Mouse (Mus musculus): ENCODE results near the gene Usp22. TPM values are rescaled to one million over a fixed set of nuclear protein-coding genes. Genes with fewer than 3 reads are reported as not detected.
"Not testable (repeated sequence)": the region's sequence is repeated elsewhere in the genome, so short reads cannot be mapped to it uniquely, and the experiment has no call there.

Gene Usp22
- polyA plus RNA-seq, 1 experiment from 2014 or later = 255 TPM

DNA sequence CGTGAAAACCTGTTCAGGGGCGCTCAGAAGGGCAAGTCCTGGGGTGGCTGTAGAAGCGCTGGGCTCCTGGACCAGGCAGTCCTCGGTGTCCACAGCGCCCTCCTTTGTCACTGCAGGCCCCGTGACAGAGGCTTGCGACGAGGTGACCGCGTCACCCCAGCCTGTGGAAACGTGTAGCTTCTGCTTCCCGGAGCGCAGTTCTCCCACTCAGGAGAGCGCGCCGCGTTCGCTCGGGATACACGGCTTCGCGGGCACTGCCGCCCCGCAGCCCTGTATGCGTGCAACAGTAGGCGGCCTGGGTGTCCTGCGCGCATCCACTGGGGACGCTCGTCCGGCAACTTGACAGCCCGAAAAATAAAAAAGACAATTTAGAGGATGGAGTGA lies 27.6 kb downstream of the Usp22 start:
- peaks cover 11% of the 10 kb centered on the region for H3K36me3 ChIP-seq
- peak overlapping the region; percentile 57 for H3K4me3 ChIP-seq
- peak overlapping the region; percentile 66; the same call in 1 of the 2 replicates for H3K27ac ChIP-seq
- DNase-seq (ENCODE audit: low spot score) = peak; percentile 54
- WGBS = 5% methylated on average over 32 of the region's 32 CpGs
- H3K27me3 ChIP-seq (ENCODE audit: insufficient read depth, poor library complexity, severe bottlenecking) = peaks cover 26% of the 10 kb centered on the region
- H3K9me3 ChIP-seq = no peaks in the 10 kb centered on the region
- H3K4me1 ChIP-seq (replicated peaks) = peaks cover 14% of the 10 kb centered on the region

DNA sequence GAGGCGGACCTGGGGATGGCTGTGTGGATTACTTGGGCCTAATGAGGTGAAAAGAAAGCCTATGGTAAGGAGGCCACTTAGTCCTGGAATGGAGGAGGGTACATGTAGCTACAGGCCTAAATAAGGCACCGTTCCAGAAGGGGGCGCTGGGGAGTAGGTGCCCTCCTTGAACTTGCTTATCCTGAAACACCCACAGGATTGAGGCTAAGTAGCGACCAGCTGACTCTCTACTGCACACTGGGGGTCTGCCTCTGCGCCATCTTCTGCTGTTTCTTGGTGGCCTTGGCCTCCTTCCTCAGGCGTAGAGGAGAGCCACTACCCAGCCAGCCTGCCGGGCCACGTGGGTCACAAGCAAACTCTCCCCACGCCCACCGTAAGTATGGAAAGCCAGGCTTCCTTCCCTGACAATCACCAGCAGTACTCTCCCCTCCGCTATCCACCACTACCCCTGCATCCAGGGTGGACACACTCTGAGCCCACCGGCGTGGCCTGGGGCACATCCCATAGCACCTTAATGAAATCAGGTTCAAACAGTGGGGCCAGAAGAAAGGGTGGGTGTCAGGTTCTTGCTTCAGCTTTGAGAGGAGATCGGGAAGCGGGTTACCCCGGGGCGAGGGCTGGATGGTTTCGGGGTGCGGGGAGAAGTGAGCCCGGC lies 28.1 kb downstream of the Usp22 start:
- Histone ChIP-seq H3K4me1 (replicated peaks) (peaks cover 14% of the 10 kb centered on the region), H3K36me3 (peaks cover 6% of the 10 kb centered on the region), H3K9me3 (no peaks in the 10 kb centered on the region), H3K27me3 (ENCODE audit: insufficient read depth, poor library complexity, severe bottlenecking) (peaks cover 26% of the 10 kb centered on the region), H3K27ac (peak overlapping the region; percentile 66; the same call in 1 of the 2 replicates), H3K4me3 (peak overlapping the region; percentile 57)
- peak; percentile 61 for DNase-seq (ENCODE audit: low spot score)
- WGBS = 12% methylated on average over 20 of the region's 20 CpGs

DNA sequence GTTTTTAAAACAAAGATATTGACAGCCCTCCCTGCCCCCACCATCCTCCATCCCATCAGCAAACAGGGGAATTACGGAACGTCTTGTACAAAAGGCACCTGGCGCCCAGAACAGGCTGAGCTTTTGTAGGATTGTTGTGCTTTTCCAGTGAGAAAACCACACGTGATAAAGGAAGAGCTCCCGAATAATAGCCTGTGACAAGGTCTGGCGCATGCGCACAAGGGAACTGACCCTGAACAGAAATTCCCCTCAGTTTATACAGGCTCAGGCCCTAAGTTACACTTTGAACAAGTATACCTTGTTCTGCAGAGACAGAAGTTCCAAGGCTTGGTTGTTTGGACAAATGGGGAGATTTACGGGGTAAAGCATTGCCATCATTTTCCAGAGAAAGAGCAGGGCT lies 29.3 kb downstream of the Usp22 start:
- Histone ChIP-seq H3K4me1 (replicated peaks) (peaks cover 14% of the 10 kb centered on the region), H3K27ac (no peak overlapping the region), H3K4me3 (no peak overlapping the region), H3K9me3 (no peaks in the 10 kb centered on the region), H3K27me3 (ENCODE audit: insufficient read depth, poor library complexity, severe bottlenecking) (peaks cover 26% of the 10 kb centered on the region), H3K36me3 (no peaks in the 10 kb centered on the region)
- WGBS = 70% methylated on average over 8 of the region's 8 CpGs
- DNase-seq (ENCODE audit: low spot score) = no peak

DNA sequence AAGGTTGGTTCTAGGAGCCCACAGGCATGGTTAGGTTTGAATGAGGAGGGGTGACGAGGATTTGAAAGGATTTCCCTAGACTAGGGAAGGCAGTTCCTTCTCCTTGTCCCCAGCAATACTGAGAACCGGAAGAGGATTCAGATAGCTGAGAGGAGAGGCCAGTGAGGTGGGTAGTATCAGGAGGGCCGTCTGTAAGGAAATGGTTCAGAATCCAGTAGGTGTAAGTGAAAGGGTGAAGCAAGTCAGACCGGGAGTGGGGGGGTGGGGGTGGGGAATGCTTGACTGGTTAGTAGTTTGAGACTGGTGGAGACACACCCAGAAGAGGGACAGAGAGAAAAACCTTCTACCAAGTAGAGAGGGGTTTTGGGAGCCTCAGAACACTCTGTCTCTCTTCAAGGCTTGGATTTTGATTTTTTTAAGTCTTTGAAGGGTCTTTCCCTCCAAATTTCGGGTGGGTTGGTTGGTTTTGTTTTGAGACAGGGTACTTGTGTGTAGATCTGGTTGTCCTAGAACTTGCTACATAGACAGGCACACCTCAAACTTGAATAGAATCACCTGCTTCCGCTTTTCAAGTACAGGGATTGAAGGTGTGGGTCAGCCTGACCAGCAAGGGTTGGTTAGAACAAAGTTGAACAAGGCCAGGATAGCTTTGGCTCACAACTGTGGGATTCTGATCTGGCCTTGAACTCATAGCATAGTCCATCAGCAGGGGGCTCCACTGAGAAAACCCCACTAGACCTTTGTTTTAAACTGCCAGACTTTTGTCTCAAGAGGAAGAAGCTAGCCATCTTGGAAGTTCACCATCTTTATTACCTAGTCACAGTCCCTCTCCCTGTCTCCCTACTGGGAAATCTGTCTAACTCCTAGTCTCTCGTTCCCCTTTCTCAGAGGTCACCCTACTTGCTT lies 31.0 kb downstream of the Usp22 start:
- DNase-seq (ENCODE audit: low spot score) = no peak
- no peaks in the 10 kb centered on the region for H3K36me3 ChIP-seq
- H3K4me3 ChIP-seq = no peak overlapping the region
- 79% methylated on average over 7 of the region's 7 CpGs for WGBS
- no peaks in the 10 kb centered on the region for H3K9me3 ChIP-seq
- H3K4me1 ChIP-seq (replicated peaks) = peaks cover 14% of the 10 kb centered on the region
- H3K27me3 ChIP-seq (ENCODE audit: insufficient read depth, poor library complexity, severe bottlenecking) = peaks cover 26% of the 10 kb centered on the region
- H3K27ac ChIP-seq = no peak overlapping the region

DNA sequence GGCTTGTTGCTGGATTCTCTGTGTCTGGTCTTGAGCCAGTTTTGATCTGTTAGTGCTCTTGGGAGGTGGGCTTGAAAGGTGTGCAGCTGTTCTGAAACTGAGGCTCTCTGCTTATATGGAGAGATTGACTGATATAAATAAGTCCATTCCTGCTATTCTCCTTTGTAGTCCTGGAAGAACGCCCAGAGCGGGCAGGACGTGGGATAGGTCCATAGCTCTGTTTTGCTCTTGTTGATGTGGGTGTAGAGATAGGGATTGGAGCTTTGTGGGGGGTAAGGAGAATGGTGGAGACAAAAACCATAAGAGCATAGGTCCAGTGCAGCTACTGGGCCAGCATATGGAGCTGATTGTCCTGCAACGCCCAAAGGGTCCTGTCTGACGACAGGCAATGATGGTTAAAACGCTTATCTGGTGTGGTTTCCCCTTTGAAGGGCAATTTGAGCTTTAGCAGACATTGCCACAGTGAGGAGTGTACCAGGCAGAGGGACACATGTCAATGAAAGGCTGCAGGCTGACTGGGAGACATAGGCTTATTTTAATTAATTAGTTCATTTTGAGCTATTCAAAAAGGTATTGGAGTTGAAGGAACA lies 31.8 kb downstream of the Usp22 start:
- DNase-seq (ENCODE audit: low spot score) = no peak
- H3K9me3 ChIP-seq = no peaks in the 10 kb centered on the region
- H3K27ac ChIP-seq = no peak overlapping the region
- 81% methylated on average over 6 of the region's 6 CpGs for WGBS
- no peaks in the 10 kb centered on the region for H3K36me3 ChIP-seq
- H3K27me3 ChIP-seq (ENCODE audit: insufficient read depth, poor library complexity, severe bottlenecking) = peaks cover 22% of the 10 kb centered on the region
- H3K4me3 ChIP-seq = no peak overlapping the region
- H3K4me1 ChIP-seq (replicated peaks) = peaks cover 20% of the 10 kb centered on the region

DNA sequence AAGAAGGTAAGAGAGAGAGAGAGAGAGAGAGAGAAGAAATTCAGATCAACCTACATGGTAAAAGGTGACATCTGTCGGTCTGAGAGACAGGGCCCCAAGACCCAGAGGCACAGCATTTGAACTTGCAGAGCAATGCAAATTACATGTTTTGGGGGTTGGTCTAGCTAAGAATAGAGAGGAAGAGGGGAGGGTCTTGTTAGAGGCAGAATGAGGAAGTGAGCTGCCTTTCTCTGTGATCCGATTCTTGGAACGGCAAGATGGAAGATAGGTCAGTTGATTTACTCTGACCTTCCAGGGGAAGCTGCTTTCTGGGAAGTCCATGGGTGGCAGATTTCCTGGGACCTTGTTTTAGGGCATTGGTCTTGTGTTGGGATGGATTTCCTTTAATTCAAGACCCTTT lies 32.6 kb downstream of the Usp22 start:
- DNase-seq (ENCODE audit: low spot score) = no peak
- Histone ChIP-seq H3K9me3 (no peaks in the 10 kb centered on the region), H3K4me3 (no peak overlapping the region), H3K27me3 (ENCODE audit: insufficient read depth, poor library complexity, severe bottlenecking) (peaks cover 14% of the 10 kb centered on the region; the same call in 1 of the 2 replicates), H3K27ac (no peak overlapping the region), H3K36me3 (no peaks in the 10 kb centered on the region), H3K4me1 (replicated peaks) (peaks cover 15% of the 10 kb centered on the region)
- WGBS = 78% methylated on average over 3 of the region's 3 CpGs

DNA sequence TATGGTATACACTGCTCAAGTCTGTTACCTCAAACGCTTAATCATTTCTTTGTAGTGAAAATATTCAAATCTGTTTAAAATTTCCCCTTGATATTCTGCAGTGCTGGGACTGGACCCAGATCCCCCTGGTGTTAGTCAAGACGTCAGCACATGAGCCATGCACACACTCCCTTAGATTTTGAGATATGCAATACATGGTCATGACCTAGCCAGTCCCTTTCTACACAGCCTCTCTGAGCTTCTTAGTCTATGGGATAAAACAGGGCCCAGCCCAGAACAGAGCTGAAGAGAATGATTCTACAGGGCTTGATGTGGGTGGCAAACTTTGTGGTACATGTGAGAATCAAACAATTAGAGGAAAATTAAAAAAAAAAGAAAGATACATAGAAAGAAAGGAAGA lies 33.2 kb downstream of the Usp22 start:
- DNase-seq (ENCODE audit: low spot score) = no peak
- no peaks in the 10 kb centered on the region for H3K36me3 ChIP-seq
- H3K27ac ChIP-seq = no peak overlapping the region
- no peak overlapping the region for H3K4me3 ChIP-seq
- H3K27me3 ChIP-seq (ENCODE audit: insufficient read depth, poor library complexity, severe bottlenecking) = peaks cover 9% of the 10 kb centered on the region; the same call in 1 of the 2 replicates
- 79% methylated on average over 2 of the region's 2 CpGs for WGBS
- H3K9me3 ChIP-seq = no peaks in the 10 kb centered on the region
- peaks cover 10% of the 10 kb centered on the region for H3K4me1 ChIP-seq (replicated peaks)

DNA sequence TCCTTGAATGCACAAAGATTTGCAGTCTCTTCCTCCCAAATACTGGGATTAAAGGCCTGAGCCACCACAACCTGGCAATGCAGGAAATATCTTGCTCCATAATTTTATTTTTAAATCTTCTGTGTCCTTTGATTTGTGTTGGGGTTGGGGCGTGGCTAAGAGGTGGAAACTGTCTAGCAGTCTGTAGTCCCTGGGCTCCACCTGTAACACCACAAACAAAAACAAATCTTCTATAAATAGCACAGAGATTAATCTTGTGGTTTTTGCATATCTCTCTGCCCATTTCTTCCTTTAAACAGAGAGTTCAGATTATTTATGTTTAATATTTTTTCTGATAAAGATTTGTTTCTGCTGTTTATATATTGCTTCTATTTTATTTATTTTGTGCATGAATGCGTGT lies 41.9 kb downstream of the Usp22 start:
- H3K9me3 ChIP-seq = no peaks in the 10 kb centered on the region
- DNase-seq (ENCODE audit: low spot score) = no peak
- H3K36me3 ChIP-seq = no peaks in the 10 kb centered on the region
- H3K4me1 ChIP-seq (replicated peaks) = no peaks in the 10 kb centered on the region
- H3K27ac ChIP-seq = no peak overlapping the region
- no peaks in the 10 kb centered on the region for H3K27me3 ChIP-seq (ENCODE audit: insufficient read depth, poor library complexity, severe bottlenecking)
- 86% methylated on average over 2 of the region's 2 CpGs for WGBS
- no peak overlapping the region for H3K4me3 ChIP-seq

DNA sequence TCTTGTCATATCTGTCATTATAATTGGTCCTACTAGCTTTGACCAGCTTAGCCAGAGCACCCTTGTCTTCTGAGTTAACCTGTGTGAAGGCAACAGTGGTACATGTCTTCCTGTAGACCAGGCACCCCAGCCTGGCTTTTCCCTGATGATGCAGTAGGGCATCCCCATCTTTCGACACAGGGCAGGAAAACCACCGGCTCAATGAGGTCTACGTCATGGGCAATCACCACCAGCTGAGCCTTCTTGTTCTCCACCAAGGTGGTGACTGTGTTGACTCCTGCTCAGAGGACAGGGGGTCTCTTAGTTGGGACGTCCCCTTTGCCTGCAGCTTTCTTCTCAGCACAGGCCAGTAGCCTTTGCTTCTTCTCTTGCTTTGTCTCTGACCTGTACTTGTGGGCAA lies 44.2 kb downstream of the Usp22 start:
- DNase-seq (ENCODE audit: low spot score); H3K27ac ChIP-seq; H3K9me3 ChIP-seq; H3K4me3 ChIP-seq; H3K27me3 ChIP-seq (ENCODE audit: insufficient read depth, poor library complexity, severe bottlenecking); H3K4me1 ChIP-seq (replicated peaks); H3K36me3 ChIP-seq: not testable (repeated sequence)
- 85% methylated on average over 4 of the region's 4 CpGs for WGBS

DNA sequence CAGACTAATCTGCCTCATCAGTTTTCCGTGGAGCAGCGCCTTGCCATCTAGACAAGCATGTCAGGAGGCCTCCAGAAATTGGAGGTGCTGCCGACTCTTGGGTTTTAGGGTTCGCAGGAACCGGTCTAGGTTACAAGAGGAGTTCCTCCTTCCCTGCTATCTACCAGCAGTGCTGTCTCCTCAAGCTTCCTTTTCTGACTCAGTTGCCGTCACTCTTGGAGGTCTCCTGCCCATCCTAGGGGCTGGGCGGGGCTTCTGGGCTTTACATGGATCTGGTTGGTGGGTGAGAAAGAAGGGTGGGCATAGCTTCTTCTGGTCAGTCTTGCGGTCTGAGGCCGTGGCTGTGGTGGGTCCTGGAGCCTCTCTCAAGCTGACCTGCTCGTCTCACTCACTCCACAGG lies 45.5 kb downstream of the Usp22 start:
- no peak overlapping the region for H3K27ac ChIP-seq
- no peak overlapping the region for H3K4me3 ChIP-seq
- WGBS = 51% methylated on average over 10 of the region's 10 CpGs
- H3K36me3 ChIP-seq = no peaks in the 10 kb centered on the region
- no peak for DNase-seq (ENCODE audit: low spot score)
- no peaks in the 10 kb centered on the region for H3K4me1 ChIP-seq (replicated peaks)
- H3K27me3 ChIP-seq (ENCODE audit: insufficient read depth, poor library complexity, severe bottlenecking) = no peaks in the 10 kb centered on the region
- H3K9me3 ChIP-seq = no peaks in the 10 kb centered on the region

DNA sequence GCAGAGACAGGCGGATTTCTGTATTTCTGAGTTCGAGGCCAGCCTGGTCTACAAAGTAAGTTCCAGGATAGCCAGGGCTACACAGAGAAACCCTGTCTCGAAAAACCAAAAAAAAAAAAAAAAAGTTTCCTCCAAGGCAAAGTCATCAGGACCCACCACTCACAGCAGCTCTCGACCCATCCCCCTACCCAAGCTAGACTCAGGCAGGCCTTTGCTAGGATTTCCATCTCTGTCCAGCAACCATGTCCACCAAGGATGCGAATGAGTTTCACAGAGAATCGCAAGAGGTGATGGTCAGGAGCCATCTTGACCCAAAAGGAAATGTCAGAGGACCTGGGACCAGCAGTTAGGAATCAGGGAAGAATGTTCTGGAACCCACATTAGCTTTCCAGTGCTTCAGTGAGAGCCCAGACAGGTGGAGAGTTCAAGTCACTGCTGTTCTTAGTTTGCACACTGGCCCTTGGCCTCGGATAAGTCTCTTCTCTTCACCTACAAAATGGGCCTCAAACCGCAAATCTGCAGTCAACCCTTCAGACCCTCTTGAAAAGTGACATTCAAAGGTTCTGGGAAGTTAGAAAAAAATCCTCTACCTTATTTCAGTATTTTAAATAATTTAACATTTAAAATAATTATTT lies 47.3 kb downstream of the Usp22 start:
- 85% methylated on average over 8 of the region's 8 CpGs for WGBS
- Histone ChIP-seq H3K27me3 (ENCODE audit: insufficient read depth, poor library complexity, severe bottlenecking) (no peaks in the 10 kb centered on the region), H3K4me1 (replicated peaks) (no peaks in the 10 kb centered on the region), H3K36me3 (no peaks in the 10 kb centered on the region), H3K4me3 (no peak overlapping the region), H3K9me3 (no peaks in the 10 kb centered on the region), H3K27ac (no peak overlapping the region)
- no peak for DNase-seq (ENCODE audit: low spot score)

DNA sequence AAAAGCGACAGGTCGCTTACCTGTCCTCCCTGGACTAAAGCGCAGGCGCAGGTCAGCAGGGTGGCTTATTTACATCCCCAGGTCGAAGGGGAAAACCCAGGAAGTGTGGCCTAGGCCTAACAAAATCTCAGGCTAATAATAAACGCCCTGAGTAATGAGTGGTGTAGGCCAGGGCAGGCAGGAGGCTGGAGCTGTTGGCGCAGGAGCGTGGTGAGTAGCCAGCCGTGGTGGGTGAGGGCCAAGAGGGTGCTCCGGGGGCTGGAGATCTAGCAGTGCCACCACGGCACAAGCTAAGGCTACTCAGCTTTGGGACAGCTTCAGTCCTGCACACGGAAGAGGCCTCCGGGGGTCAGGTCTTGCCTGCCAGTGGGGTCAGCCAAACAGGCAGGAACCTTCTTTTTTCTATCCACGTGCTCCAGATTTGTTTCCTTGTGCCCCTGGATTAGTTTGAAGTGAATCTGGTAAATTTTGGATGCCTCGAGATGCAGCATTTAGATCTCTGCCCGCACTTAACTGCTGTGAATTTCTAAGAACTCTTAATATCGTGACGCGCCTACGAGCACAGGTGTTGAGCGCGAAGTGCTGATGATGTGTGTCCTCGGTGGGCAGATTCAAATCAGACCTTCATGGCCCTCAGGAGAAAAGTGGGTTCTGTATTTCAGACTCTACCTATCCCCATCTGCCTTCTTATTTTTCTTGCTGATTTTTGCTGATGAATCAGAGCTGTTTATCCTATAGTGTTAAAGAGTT lies 48.1 kb downstream of the Usp22 start, which contains the start of gene Tnfrsf13b:
TSS of gene Tnfrsf13b (plus strand) at position 150 of the 750 bp plus-strand sequence.
- H3K27me3 ChIP-seq (ENCODE audit: insufficient read depth, poor library complexity, severe bottlenecking) = no peaks in the 10 kb centered on the region
- no peak within 1 kb of the TSS for H3K4me3 ChIP-seq
- no peaks in the 10 kb centered on the region for H3K9me3 ChIP-seq
- H3K4me1 ChIP-seq (replicated peaks) = no peaks in the 10 kb centered on the region
- no peak within 1 kb of the TSS for H3K27ac ChIP-seq
- DNase-seq (ENCODE audit: low spot score) = no peak
- H3K36me3 ChIP-seq = no peaks in the 10 kb centered on the region
- WGBS = 88% methylated on average over 23 of the region's 23 CpGs
